Mouse (Mus musculus): Measurements from ENCODE around the gene Cfap46. TPM values are rescaled to one million over a fixed set of nuclear protein-coding genes. Genes with fewer than 3 reads are reported as not detected.
A peak's percentile ranks its signal among the peaks of the same experiment; 100 is the strongest.

Gene Cfap46
- polyA plus RNA-seq, 1 experiment from 2014 or later = 1.0 TPM

DNA sequence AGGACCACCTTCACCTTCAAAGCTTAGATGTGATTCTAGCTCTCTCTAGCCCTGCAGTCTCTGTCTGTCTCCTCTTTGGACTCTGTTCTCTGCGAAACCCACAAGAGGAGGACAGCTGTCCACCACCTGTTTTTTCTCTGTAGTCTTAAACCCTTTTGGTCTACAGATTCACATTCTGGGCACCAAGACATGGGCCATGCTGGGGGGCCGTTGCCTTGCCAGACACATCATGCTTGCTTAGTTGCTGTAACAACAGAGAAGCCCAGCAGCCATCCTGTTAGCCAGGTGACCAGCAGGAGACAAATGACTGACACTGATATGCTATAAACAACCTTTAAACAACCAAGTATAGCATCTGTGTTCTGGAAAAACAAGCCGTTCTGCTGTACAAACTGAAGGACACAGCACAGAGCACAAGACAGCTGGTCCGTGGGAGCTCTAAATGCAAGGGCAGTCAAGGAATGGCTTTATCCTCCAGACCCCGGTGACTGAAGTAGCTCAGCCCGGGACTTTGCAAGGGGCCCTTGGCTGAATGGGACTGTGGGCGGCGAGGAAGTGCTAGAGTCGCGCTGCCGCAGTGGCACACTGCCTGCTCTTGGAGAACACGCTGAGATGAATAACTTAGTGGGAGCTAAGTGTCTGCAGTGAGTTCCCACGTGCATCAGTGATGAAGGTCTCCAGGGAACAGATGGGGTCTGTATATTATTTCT is 22.9 kb upstream of the Cfap46 start:
- no peaks in the 10 kb centered on the region for H3K4me1 ChIP-seq (replicated peaks; ENCODE audit: control insufficient read depth, insufficient read depth, low read length)
- no peak overlapping the region for H3K4me3 ChIP-seq (ENCODE audit: low read depth, low read length)
- no peak overlapping the region for H3K4me2 ChIP-seq (replicated peaks; ENCODE audit: low read depth, low read length)
- ATAC-seq (ENCODE audit: low FRiP score) (no peak), DNase-seq (ENCODE audit: low spot score) (no peak)
- no peaks in the 10 kb centered on the region for H3K36me3 ChIP-seq (ENCODE audit: control insufficient read depth, insufficient read depth, low read length)
- no peak overlapping the region for H3K9ac ChIP-seq (ENCODE audit: low read depth, low read length)
- no peak overlapping the region for H3K27ac ChIP-seq (ENCODE audit: low read depth, low read length)
- no peaks in the 10 kb centered on the region for H3K27me3 ChIP-seq (ENCODE audit: control insufficient read depth, insufficient read depth, low read length)
- 54% methylated on average over 13 of the region's 13 CpGs for whole genome bisulfite sequencing
- no peaks in the 10 kb centered on the region for H3K9me3 ChIP-seq (ENCODE audit: control insufficient read depth, low read length)

DNA sequence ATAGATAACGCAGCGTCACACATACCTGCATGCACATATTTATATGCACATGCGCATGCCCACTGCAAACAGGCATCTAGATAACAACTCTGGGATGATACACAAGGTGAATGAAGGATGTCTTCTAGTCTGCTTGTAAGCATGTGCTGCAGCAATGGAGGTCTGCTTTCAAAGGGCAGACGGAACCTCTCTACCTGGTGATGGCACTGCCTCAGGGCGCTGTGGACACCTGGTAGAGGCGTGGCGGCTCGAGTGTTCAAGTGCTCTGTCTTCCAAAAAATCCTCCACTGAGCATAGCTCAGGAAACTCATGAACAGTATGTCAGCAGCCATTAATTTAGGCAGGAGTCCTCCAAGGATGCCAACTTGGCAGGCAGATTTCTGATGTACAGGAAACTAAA is 22.2 kb upstream of the Cfap46 start:
- Histone ChIP-seq H3K36me3 (ENCODE audit: control insufficient read depth, insufficient read depth, low read length) (no peaks in the 10 kb centered on the region), H3K4me1 (replicated peaks; ENCODE audit: control insufficient read depth, insufficient read depth, low read length) (no peaks in the 10 kb centered on the region), H3K9me3 (ENCODE audit: control insufficient read depth, low read length) (no peaks in the 10 kb centered on the region), H3K27me3 (ENCODE audit: control insufficient read depth, insufficient read depth, low read length) (no peaks in the 10 kb centered on the region), H3K4me2 (replicated peaks; ENCODE audit: low read depth, low read length) (no peak overlapping the region), H3K9ac (ENCODE audit: low read depth, low read length) (no peak overlapping the region), H3K27ac (ENCODE audit: low read depth, low read length) (no peak overlapping the region), H3K4me3 (ENCODE audit: low read depth, low read length) (no peak overlapping the region)
- no peak for ATAC-seq (ENCODE audit: low FRiP score)
- 97% methylated on average over 8 of the region's 8 CpGs for WGBS
- DNase-seq (ENCODE audit: low spot score) = no peak

DNA sequence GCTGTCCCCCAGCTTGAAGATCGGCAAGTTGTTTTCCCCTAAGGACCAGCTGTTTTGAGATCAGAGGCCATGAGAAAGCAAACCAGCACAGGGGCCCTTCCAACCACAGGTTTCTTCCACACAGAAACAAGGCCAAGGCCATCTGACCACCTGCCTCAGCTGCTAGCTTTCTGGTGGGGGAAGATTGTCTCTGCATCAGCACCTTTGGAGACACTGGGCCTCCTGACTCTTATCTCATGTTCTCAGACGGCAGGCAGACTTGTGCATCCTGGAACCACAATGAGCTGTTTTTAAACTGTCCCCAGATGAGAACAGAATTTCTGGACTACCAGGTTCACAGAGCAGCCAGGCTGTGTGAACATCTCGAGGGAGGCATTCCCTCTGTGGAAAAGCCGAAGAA is 21.5 kb upstream of the Cfap46 start:
- Histone ChIP-seq H3K4me2 (replicated peaks; ENCODE audit: low read depth, low read length) (no peak overlapping the region), H3K4me3 (ENCODE audit: low read depth, low read length) (no peak overlapping the region), H3K9me3 (ENCODE audit: control insufficient read depth, low read length) (no peaks in the 10 kb centered on the region), H3K27ac (ENCODE audit: low read depth, low read length) (no peak overlapping the region), H3K27me3 (ENCODE audit: control insufficient read depth, insufficient read depth, low read length) (no peaks in the 10 kb centered on the region), H3K36me3 (ENCODE audit: control insufficient read depth, insufficient read depth, low read length) (no peaks in the 10 kb centered on the region), H3K9ac (ENCODE audit: low read depth, low read length) (no peak overlapping the region), H3K4me1 (replicated peaks; ENCODE audit: control insufficient read depth, insufficient read depth, low read length) (no peaks in the 10 kb centered on the region)
- WGBS = 70% methylated on average over 4 of the region's 4 CpGs
- DNase-seq (ENCODE audit: low spot score) (no peak), ATAC-seq (ENCODE audit: low FRiP score) (no peak)

- Histone ChIP-seq H3K9me3 (ENCODE audit: control insufficient read depth, low read length) (no peaks in the 10 kb centered on the region), H3K27me3 (ENCODE audit: control insufficient read depth, insufficient read depth, low read length) (no peaks in the 10 kb centered on the region), H3K4me3 (ENCODE audit: low read depth, low read length) (no peak overlapping the region), H3K9ac (ENCODE audit: low read depth, low read length) (no peak overlapping the region), H3K27ac (ENCODE audit: low read depth, low read length) (no peak overlapping the region), H3K36me3 (ENCODE audit: control insufficient read depth, insufficient read depth, low read length) (no peaks in the 10 kb centered on the region), H3K4me1 (replicated peaks; ENCODE audit: control insufficient read depth, insufficient read depth, low read length) (no peaks in the 10 kb centered on the region), H3K4me2 (replicated peaks; ENCODE audit: low read depth, low read length) (no peak overlapping the region)
- DNase-seq (ENCODE audit: low spot score) (no peak), ATAC-seq (ENCODE audit: low FRiP score) (peak; percentile 17; the same call in 1 of the 2 replicates)
- WGBS = 17% methylated on average over 2 of the region's 2 CpGs
These were observed 20.2 kb upstream of the Cfap46 start for GRCm38 (mm10) chr7:139703826-139704199.

DNA sequence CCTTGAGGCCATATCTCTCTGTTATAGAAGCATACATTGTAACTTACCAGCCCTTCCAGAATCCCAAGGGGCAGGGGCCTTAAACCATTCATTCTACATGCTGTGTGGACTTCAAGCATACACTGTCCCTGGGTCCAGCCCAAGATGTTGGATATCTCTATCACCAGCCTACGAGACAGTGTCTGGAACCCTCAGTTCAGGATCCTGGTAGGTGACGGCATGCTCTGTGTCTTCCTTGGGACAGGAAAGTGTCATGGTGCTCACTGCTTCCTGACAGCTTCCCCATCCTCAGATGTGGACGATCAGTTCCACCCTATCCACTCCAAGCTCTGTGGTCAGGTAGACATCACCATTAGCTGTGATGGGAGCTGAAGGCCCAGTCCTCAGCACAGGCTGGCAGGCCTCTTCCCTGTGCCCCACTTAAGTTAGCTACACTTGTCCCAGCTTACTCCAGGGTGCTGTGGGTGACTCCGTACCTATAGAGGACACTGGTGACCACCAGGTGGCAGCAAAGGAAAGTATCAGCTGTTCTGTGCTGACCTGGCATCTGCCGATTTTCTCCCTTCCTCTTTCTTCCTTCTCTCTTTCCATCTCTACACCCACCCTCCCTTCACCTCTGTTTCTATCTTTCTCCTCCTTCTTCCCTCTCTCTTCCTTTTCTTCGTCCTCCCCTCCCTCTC is 19.7 kb upstream of the Cfap46 start:
- ATAC-seq (ENCODE audit: low FRiP score) (peak; percentile 65), DNase-seq (ENCODE audit: low spot score) (peak; percentile 90)
- Histone ChIP-seq H3K4me3 (ENCODE audit: low read depth, low read length) (no peak overlapping the region), H3K36me3 (ENCODE audit: control insufficient read depth, insufficient read depth, low read length) (no peaks in the 10 kb centered on the region), H3K27ac (ENCODE audit: low read depth, low read length) (no peak overlapping the region), H3K9me3 (ENCODE audit: control insufficient read depth, low read length) (no peaks in the 10 kb centered on the region), H3K4me2 (replicated peaks; ENCODE audit: low read depth, low read length) (no peak overlapping the region), H3K9ac (ENCODE audit: low read depth, low read length) (no peak overlapping the region), H3K27me3 (ENCODE audit: control insufficient read depth, insufficient read depth, low read length) (no peaks in the 10 kb centered on the region), H3K4me1 (replicated peaks; ENCODE audit: control insufficient read depth, insufficient read depth, low read length) (no peaks in the 10 kb centered on the region)
- 37% methylated on average over 6 of the region's 6 CpGs for WGBS

- no peak overlapping the region for H3K4me2 ChIP-seq (replicated peaks; ENCODE audit: low read depth, low read length)
- WGBS = 29% methylated on average over 6 of the region's 6 CpGs
- H3K4me1 ChIP-seq (replicated peaks; ENCODE audit: control insufficient read depth, insufficient read depth, low read length) = no peaks in the 10 kb centered on the region
- H3K27me3 ChIP-seq (ENCODE audit: control insufficient read depth, insufficient read depth, low read length) = no peaks in the 10 kb centered on the region
- no peaks in the 10 kb centered on the region for H3K36me3 ChIP-seq (ENCODE audit: control insufficient read depth, insufficient read depth, low read length)
- H3K4me3 ChIP-seq (ENCODE audit: low read depth, low read length) = no peak overlapping the region
- no peak overlapping the region for H3K9ac ChIP-seq (ENCODE audit: low read depth, low read length)
- H3K9me3 ChIP-seq (ENCODE audit: control insufficient read depth, low read length) = no peaks in the 10 kb centered on the region
- H3K27ac ChIP-seq (ENCODE audit: low read depth, low read length) = no peak overlapping the region
- DNase-seq (ENCODE audit: low spot score) (no peak), ATAC-seq (ENCODE audit: low FRiP score) (no peak)
These were observed 18.2 kb upstream of the Cfap46 start for GRCm38 (mm10) chr7:139701651-139702301.

- H3K9ac ChIP-seq (ENCODE audit: low read depth, low read length) = no peak overlapping the region
- H3K4me3 ChIP-seq (ENCODE audit: low read depth, low read length) = no peak overlapping the region
- 87% methylated on average over 4 of the region's 4 CpGs for WGBS
- no peak overlapping the region for H3K27ac ChIP-seq (ENCODE audit: low read depth, low read length)
- no peak for ATAC-seq (ENCODE audit: low FRiP score)
- no peaks in the 10 kb centered on the region for H3K9me3 ChIP-seq (ENCODE audit: control insufficient read depth, low read length)
- H3K27me3 ChIP-seq (ENCODE audit: control insufficient read depth, insufficient read depth, low read length) = no peaks in the 10 kb centered on the region
- no peaks in the 10 kb centered on the region for H3K36me3 ChIP-seq (ENCODE audit: control insufficient read depth, insufficient read depth, low read length)
- no peaks in the 10 kb centered on the region for H3K4me1 ChIP-seq (replicated peaks; ENCODE audit: control insufficient read depth, insufficient read depth, low read length)
- H3K4me2 ChIP-seq (replicated peaks; ENCODE audit: low read depth, low read length) = no peak overlapping the region
- DNase-seq (ENCODE audit: low spot score) = no peak
These were observed 9.2 kb upstream of the Cfap46 start for GRCm38 (mm10) chr7:139692641-139693294.

DNA sequence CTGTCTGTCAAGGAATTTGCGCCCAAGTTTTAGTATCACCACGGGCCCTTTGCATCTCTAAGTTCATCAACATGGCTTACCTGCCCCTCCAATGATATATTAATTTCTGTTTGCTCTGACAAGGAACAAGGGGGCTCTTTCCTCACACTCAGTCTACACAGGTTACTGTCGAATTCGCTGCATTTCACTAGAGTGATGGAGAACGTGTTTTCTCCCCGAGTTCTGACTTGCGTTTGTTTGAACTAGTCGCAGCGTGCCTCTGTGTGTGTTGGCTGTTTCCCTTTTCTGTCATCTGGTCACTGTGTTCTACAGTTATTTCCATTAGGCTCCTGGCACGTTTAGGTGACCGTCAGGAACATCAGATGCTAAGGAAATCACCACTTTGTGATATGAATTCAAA is 8.6 kb upstream of the Cfap46 start:
- 89% methylated on average over 11 of the region's 11 CpGs for WGBS
- Histone ChIP-seq H3K4me1 (replicated peaks; ENCODE audit: control insufficient read depth, insufficient read depth, low read length) (no peaks in the 10 kb centered on the region), H3K9me3 (ENCODE audit: control insufficient read depth, low read length) (no peaks in the 10 kb centered on the region), H3K4me3 (ENCODE audit: low read depth, low read length) (no peak overlapping the region), H3K27me3 (ENCODE audit: control insufficient read depth, insufficient read depth, low read length) (no peaks in the 10 kb centered on the region), H3K27ac (ENCODE audit: low read depth, low read length) (no peak overlapping the region), H3K36me3 (ENCODE audit: control insufficient read depth, insufficient read depth, low read length) (no peaks in the 10 kb centered on the region), H3K9ac (ENCODE audit: low read depth, low read length) (no peak overlapping the region), H3K4me2 (replicated peaks; ENCODE audit: low read depth, low read length) (no peak overlapping the region)
- ATAC-seq (ENCODE audit: low FRiP score) = no peak
- DNase-seq (ENCODE audit: low spot score) = no peak

Data from hindbrain, embryonic 11.5 days (tissue).